Mouse (Mus musculus) C2C12 (cell line): Measurements from ENCODE around the gene Nhlrc3. TPM values are rescaled to one million over a fixed set of nuclear protein-coding genes. Genes with fewer than 3 reads are reported as not detected.

Source experiments
- H3K27me3 ChIP-seq: one replicate; pipeline ENCODE4 v1.6.1; 2011; ENCODE audit not compliant: control insufficient read depth, insufficient read depth, insufficient read length
- H3K36me3 ChIP-seq: one replicate; pipeline ENCODE4 v1.6.1; 2011; ENCODE audit not compliant: control insufficient read depth, insufficient read depth
- H3K4me3 ChIP-seq: one replicate; pipeline ENCODE4 v1.5.1; 2011; ENCODE audit warnings: mild to moderate bottlenecking, control low read depth; ENCODE audit not compliant: poor library complexity, insufficient read depth, severe bottlenecking
- H3K79me2 ChIP-seq: one replicate; pipeline ENCODE4 v1.6.1; 2011; ENCODE audit not compliant: control insufficient read depth, insufficient read depth
- H3K79me3 ChIP-seq: one replicate; pipeline ENCODE4 v1.6.1; 2011; ENCODE audit warnings: low read depth, control low read depth
- H3ac ChIP-seq: one replicate; pipeline ENCODE3; 2011; ENCODE audit warnings: low read depth; ENCODE audit not compliant: control insufficient read depth, insufficient read length
- CEBPB ChIP-seq: IDR thresholded peaks from one replicate; pipeline ENCODE4 v1.6.1; 2011; ENCODE audit warnings: low read depth, mild to moderate bottlenecking, control low read depth, moderate library complexity
- CTCF ChIP-seq: IDR thresholded peaks from one replicate; pipeline ENCODE4 v1.5.1; 2011; ENCODE audit not compliant: control insufficient read depth, insufficient read depth, insufficient read length
- FOSL1 ChIP-seq: IDR thresholded peaks from one replicate; pipeline ENCODE4 v1.8.0; 2011; ENCODE audit warnings: mild to moderate bottlenecking, low read length; ENCODE audit not compliant: poor library complexity, insufficient read depth, severe bottlenecking
- MAX ChIP-seq: IDR thresholded peaks from one replicate; pipeline ENCODE4 v1.6.1; 2011; ENCODE audit warnings: mild to moderate bottlenecking, control low read depth
- MYOD1 ChIP-seq: IDR thresholded peaks from one replicate; pipeline ENCODE4 v1.6.1; 2011; ENCODE audit warnings: low read depth; ENCODE audit not compliant: control insufficient read depth, insufficient read length
- MYOG ChIP-seq: IDR thresholded peaks from one replicate; pipeline ENCODE4 v1.6.1; 2011; ENCODE audit not compliant: control insufficient read depth, insufficient read length; ENCODE audit errors: extremely low read depth
- USF1 ChIP-seq: IDR thresholded peaks from one replicate; pipeline ENCODE4 v1.6.1; 2011; ENCODE audit warnings: low read depth, mild to moderate bottlenecking, control low read depth, moderate library complexity
- polyA plus RNA-seq: library from polyadenylated mRNA; unstranded; fragments of >200 nt; fragmentation: generic; extraction: Trizol; gene quantifications from one replicate; pipeline ENCODE4 v1.2.1, GENCODE M21; 2012; ENCODE audit warnings: missing spikeins

Gene Nhlrc3
- polyA plus RNA-seq, 1 experiment = 3.1 TPM

GRCm38 (mm10) chr3:53454005-53454404 is 9.1 kb downstream of the Nhlrc3 start:
- TF ChIP-seq FOSL1 = no peak
- no peak for TF ChIP-seq MYOD1
- TF ChIP-seq USF1 = no peak
- TF ChIP-seq MYOG = no peak
- no peaks in the 10 kb centered on the region for H3K27me3 ChIP-seq
- no peak overlapping the region for H3K4me3 ChIP-seq
- peaks cover 41% of the 10 kb centered on the region for H3K36me3 ChIP-seq
- no peak overlapping the region for H3ac ChIP-seq
- no peaks in the 10 kb centered on the region for H3K79me2 ChIP-seq
- H3K79me3 ChIP-seq = no peaks in the 10 kb centered on the region

DNA sequence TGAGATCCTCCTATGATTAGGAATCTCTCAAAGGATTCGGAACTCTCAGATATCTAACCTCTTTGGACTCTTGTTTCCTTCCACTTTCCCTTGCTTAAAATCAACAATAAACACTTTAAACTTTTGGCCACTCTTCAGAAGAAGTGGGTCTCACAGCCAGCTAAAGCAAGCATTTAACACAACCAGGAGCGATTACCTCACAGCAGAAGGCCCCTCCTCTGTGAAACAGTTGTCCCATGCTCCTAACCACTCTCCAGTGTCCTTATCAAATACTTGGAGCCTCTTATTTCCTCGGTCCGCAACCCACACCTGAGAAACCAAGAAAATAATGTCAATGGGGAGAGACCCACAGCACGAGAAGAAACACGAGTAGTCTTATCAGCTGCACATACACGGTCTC is 9.8 kb downstream of the Nhlrc3 start:
- Histone ChIP-seq H3K27me3 (no peaks in the 10 kb centered on the region), H3K4me3 (no peak overlapping the region), H3K79me2 (no peaks in the 10 kb centered on the region), H3K79me3 (no peaks in the 10 kb centered on the region), H3K36me3 (peaks cover 37% of the 10 kb centered on the region), H3ac (no peak overlapping the region)
- TF ChIP-seq USF1 (no peak), CTCF (no peak), FOSL1 (no peak), MAX (no peak), MYOD1 (no peak), MYOG (no peak), CEBPB (no peak)

- Histone ChIP-seq H3ac (no peak overlapping the region), H3K27me3 (no peaks in the 10 kb centered on the region), H3K79me3 (no peaks in the 10 kb centered on the region), H3K36me3 (peaks cover 32% of the 10 kb centered on the region), H3K4me3 (no peak overlapping the region), H3K79me2 (no peaks in the 10 kb centered on the region)
- TF ChIP-seq MYOD1 (no peak), CTCF (no peak), MAX (no peak), CEBPB (no peak), MYOG (no peak), FOSL1 (no peak)
Observed at GRCm38 (mm10) chr3:53452351-53452750, 10.8 kb downstream of the Nhlrc3 start.

- Histone ChIP-seq H3K79me3 (no peaks in the 10 kb centered on the region), H3K27me3 (no peaks in the 10 kb centered on the region), H3ac (no peak overlapping the region), H3K4me3 (no peak overlapping the region), H3K79me2 (no peaks in the 10 kb centered on the region), H3K36me3 (peaks cover 21% of the 10 kb centered on the region)
- TF ChIP-seq CEBPB (no peak), USF1 (no peak), CTCF (no peak), MYOD1 (no peak), MYOG (no peak), FOSL1 (no peak), MAX (no peak)
Observed at GRCm38 (mm10) chr3:53450666-53451065, 12.5 kb downstream of the Nhlrc3 start.

DNA sequence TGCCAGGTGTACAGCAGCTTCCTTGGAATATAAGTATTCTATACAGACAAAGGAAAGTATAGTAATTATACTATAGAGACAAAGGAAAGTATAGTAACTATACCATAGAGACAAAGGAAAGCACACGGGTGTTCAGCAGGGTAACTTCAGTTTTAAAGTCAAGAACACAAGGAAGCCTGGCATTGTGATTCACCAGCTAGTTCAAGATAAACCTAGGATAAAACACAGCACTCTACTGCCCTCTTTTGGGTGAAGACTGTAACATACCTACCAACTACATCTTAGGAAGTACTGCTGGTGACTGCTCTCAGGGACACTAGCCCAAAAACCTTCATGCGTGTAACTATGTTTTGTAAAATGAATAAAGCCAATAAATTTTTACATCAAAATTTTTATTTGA is 14.9 kb downstream of the Nhlrc3 start:
- no peaks in the 10 kb centered on the region for H3K27me3 ChIP-seq
- peaks cover 7% of the 10 kb centered on the region for H3K36me3 ChIP-seq
- no peak overlapping the region for H3K4me3 ChIP-seq
- no peak for TF ChIP-seq MYOG
- peak; percentile 28 for TF ChIP-seq CTCF
- H3K79me2 ChIP-seq = no peaks in the 10 kb centered on the region
- H3ac ChIP-seq = no peak overlapping the region
- H3K79me3 ChIP-seq = no peaks in the 10 kb centered on the region

- no peaks in the 10 kb centered on the region for H3K79me3 ChIP-seq
- no peak overlapping the region for H3K4me3 ChIP-seq
- TF ChIP-seq MYOD1 (no peak), USF1 (no peak), MAX (no peak), CEBPB (no peak), FOSL1 (no peak)
- H3K79me2 ChIP-seq = no peaks in the 10 kb centered on the region
- H3K27me3 ChIP-seq = no peaks in the 10 kb centered on the region
- no peaks in the 10 kb centered on the region for H3K36me3 ChIP-seq
- H3ac ChIP-seq = no peak overlapping the region
Observed at GRCm38 (mm10) chr3:53446801-53447200, 16.3 kb downstream of the Nhlrc3 start.

GRCm38 (mm10) chr3:53445540-53445939 is 17.6 kb downstream of the Nhlrc3 start:
- Histone ChIP-seq H3ac (no peak overlapping the region), H3K79me2 (no peaks in the 10 kb centered on the region), H3K4me3 (no peak overlapping the region), H3K36me3 (no peaks in the 10 kb centered on the region), H3K27me3 (no peaks in the 10 kb centered on the region), H3K79me3 (no peaks in the 10 kb centered on the region)
- no peak for TF ChIP-seq MYOG
- TF ChIP-seq CTCF = no peak
